8 mouse cellular contexts compared by ENCODE assay signal in the genomic region with DNA sequence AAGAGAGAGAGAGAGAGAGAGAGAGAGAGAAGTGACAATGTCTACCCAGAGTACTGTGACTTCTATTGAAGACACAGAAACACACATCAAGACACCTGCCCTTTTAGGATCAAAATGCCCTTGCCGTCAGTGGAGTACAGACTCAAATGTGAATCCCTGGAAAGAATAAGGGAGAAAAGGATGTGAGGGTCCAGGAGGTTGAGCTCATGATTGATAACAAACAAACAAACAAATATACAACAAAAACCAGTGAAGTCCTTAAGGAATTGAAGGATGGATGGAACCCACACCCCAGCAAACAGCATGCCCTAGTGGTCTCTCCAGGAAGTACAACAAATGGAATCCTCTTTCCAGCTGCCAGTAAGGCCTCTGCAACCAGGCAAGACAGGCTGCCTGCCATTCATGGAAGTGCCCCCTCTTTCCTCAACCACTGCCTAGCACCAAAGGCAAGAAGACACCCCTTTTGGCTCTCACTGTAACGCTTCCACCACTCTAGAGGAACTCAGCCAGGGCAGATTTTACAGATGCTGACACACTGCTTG. TPM values are rescaled to one million over a fixed set of nuclear protein-coding genes. Genes with fewer than 3 reads are reported as not detected.
A peak's percentile ranks its signal among the peaks of the same experiment; 100 is the strongest.
DNase-seq lines count a peak whose midpoint lies in the region; ATAC-seq and TF ChIP-seq lines count a peak whose summit lies in the region.

No protein-coding gene starts in this region.

- peaks cover 15% of the 10 kb centered on the region for H3K27me3 ChIP-seq in forebrain, embryonic 11.5 days (ENCODE audit: control insufficient read depth, insufficient read depth, low read length)
- peaks cover 55% of the 10 kb centered on the region for H3K27me3 ChIP-seq in forebrain, embryonic 10.5 days (ENCODE audit: poor library complexity, severe bottlenecking)
- H3K27me3 ChIP-seq in testis, adult 2 months (ENCODE audit: control insufficient read depth, insufficient read depth, low read length): no peaks in the 10 kb centered on the region
- H3K27me3 ChIP-seq in embryonic facial prominence, embryonic 15.5 days: peaks cover 12% of the 10 kb centered on the region; the same call in 1 of the 2 replicates
- no peaks in the 10 kb centered on the region for H3K27me3 ChIP-seq in lung, postnatal 0 days (replicated peaks; ENCODE audit: insufficient read depth, low read length)

- H3K4me3 ChIP-seq in forebrain, embryonic 11.5 days (ENCODE audit: low read depth, low read length): no peak overlapping the region
- H3K4me3 ChIP-seq in forebrain, embryonic 10.5 days: no peak overlapping the region
- H3K4me3 ChIP-seq in testis, adult 2 months (ENCODE audit: control insufficient read depth, low read depth, low read length): no peak overlapping the region
- no peak overlapping the region for H3K4me3 ChIP-seq in embryonic facial prominence, embryonic 15.5 days (replicated peaks)
- no peak overlapping the region for H3K4me3 ChIP-seq in lung, postnatal 0 days (ENCODE audit: low read depth, low read length)

- peaks cover 14% of the 10 kb centered on the region for H3K4me1 ChIP-seq in forebrain, embryonic 11.5 days (replicated peaks; ENCODE audit: control insufficient read depth, insufficient read depth, low read length)
- H3K4me1 ChIP-seq in forebrain, embryonic 10.5 days: peaks cover 60% of the 10 kb centered on the region
- H3K4me1 ChIP-seq in testis, adult 2 months (ENCODE audit: control insufficient read depth, insufficient read depth, low read length): peaks cover 13% of the 10 kb centered on the region
- peaks cover 32% of the 10 kb centered on the region for H3K4me1 ChIP-seq in embryonic facial prominence, embryonic 15.5 days
- peaks cover 33% of the 10 kb centered on the region for H3K4me1 ChIP-seq in lung, postnatal 0 days (ENCODE audit: insufficient read depth, low read depth, low read length)

- H3K36me3 ChIP-seq in forebrain, embryonic 11.5 days (ENCODE audit: control insufficient read depth, insufficient read depth, low read length): no peaks in the 10 kb centered on the region
- H3K36me3 ChIP-seq in forebrain, embryonic 10.5 days (replicated peaks): no peaks in the 10 kb centered on the region
- H3K36me3 ChIP-seq in testis, adult 2 months (ENCODE audit: control insufficient read depth, insufficient read depth, low read length): no peaks in the 10 kb centered on the region
- no peaks in the 10 kb centered on the region for H3K36me3 ChIP-seq in embryonic facial prominence, embryonic 15.5 days
- H3K36me3 ChIP-seq in lung, postnatal 0 days (ENCODE audit: insufficient read depth, low read length): no peaks in the 10 kb centered on the region

- peak; percentile 60; the same call in 1 of the 2 replicates for TF ChIP-seq CTCF in testis, adult 2 months (IDR thresholded peaks at IDR 0.05; ENCODE audit: control insufficient read depth, insufficient read depth, insufficient replicate concordance, low read depth, low read length)
- TF ChIP-seq CTCF in lung, postnatal 0 days (IDR thresholded peaks at IDR 0.05): peak; percentile 95

- DNase-seq in forebrain, embryonic 11.5 days (ENCODE audit: low spot score): peak; percentile 68
- no peak for DNase-seq in forebrain, embryonic 10.5 days (ENCODE audit: extremely low spot score, low spot score)
- DNase-seq in testis, postnatal 14 days (ENCODE audit: low spot score): no peak
- peak; percentile 81 for DNase-seq in kidney, adult 9 months
- peak; percentile 74 for DNase-seq in lung, postnatal 0 days (ENCODE audit: low spot score)
- DNase-seq in thymus, postnatal 4 days: peak; percentile 49

- H3K27ac ChIP-seq in forebrain, embryonic 11.5 days (ENCODE audit: low read depth, low read length): no peak overlapping the region
- no peak overlapping the region for H3K27ac ChIP-seq in forebrain, embryonic 10.5 days
- H3K27ac ChIP-seq in testis, adult 2 months (ENCODE audit: control insufficient read depth, insufficient read depth, low read depth, low read length): no peak overlapping the region
- H3K27ac ChIP-seq in embryonic facial prominence, embryonic 15.5 days (replicated peaks): peak overlapping the region; percentile 68; the same call in 1 of the 2 replicates
- peak overlapping the region; percentile 90; the same call in 1 of the 2 replicates for H3K27ac ChIP-seq in lung, postnatal 0 days (ENCODE audit: low read length)

- no peaks in the 10 kb centered on the region for H3K9me3 ChIP-seq in forebrain, embryonic 11.5 days (ENCODE audit: control insufficient read depth, low read length)
- no peaks in the 10 kb centered on the region for H3K9me3 ChIP-seq in forebrain, embryonic 10.5 days
- H3K9me3 ChIP-seq in embryonic facial prominence, embryonic 15.5 days (replicated peaks): no peaks in the 10 kb centered on the region
- no peaks in the 10 kb centered on the region for H3K9me3 ChIP-seq in lung, postnatal 0 days (ENCODE audit: low read length)

- no peak for TF ChIP-seq POLR2A in testis, adult 2 months (IDR thresholded peaks at IDR 0.05; ENCODE audit: control insufficient read depth, low read depth, low read length)

- H3K9ac ChIP-seq in forebrain, embryonic 11.5 days (ENCODE audit: low read length): no peak overlapping the region
- no peak overlapping the region for H3K9ac ChIP-seq in embryonic facial prominence, embryonic 15.5 days
- H3K9ac ChIP-seq in lung, postnatal 0 days (replicated peaks; ENCODE audit: low read depth): no peak overlapping the region

- no peak for TF ChIP-seq EP300 in lung, postnatal 0 days (IDR thresholded peaks at IDR 0.05)

- H3K4me2 ChIP-seq in forebrain, embryonic 11.5 days (ENCODE audit: low read depth, low read length, severe bottlenecking): no peak overlapping the region
- H3K4me2 ChIP-seq in embryonic facial prominence, embryonic 15.5 days (replicated peaks): peak overlapping the region; percentile 44
- peak overlapping the region; percentile 56 for H3K4me2 ChIP-seq in lung, postnatal 0 days (replicated peaks; ENCODE audit: low read depth, low read length)

- ATAC-seq in forebrain, embryonic 11.5 days (replicated peaks; ENCODE audit: low FRiP score): no peak
- ATAC-seq in embryonic facial prominence, embryonic 15.5 days (ENCODE audit: insufficient number of reproducible peaks, low FRiP score, low TSS enrichment, low read depth): no peak
- ATAC-seq in lung, postnatal 0 days: no peak

- whole genome bisulfite sequencing in forebrain, embryonic 11.5 days: 30% methylated on average over 2 of the region's 2 CpGs
- 25% methylated on average over 2 of the region's 2 CpGs for WGBS in forebrain, embryonic 10.5 days
- WGBS in embryonic facial prominence, embryonic 15.5 days: 39% methylated on average over 2 of the region's 2 CpGs
- WGBS in lung, postnatal 0 days: 54% methylated on average over 2 of the region's 2 CpGs

RNA-seq across cellular contexts. Expression of gene Slc7a7, which starts 4.9 kb away (rescaled TPM):
- polyA plus RNA-seq in forebrain, embryonic 11.5 days (2014; fragmentation: Nextera tagmentation; extraction: Ambion mirVana): 4.5 and 5.0 TPM in 2 replicates
- polyA plus RNA-seq in forebrain, embryonic 10.5 days (2016; fragmentation: Nextera tagmentation; extraction: Ambion mirVana): 4.1 and 4.3 TPM in 2 replicates
- 17.7 and 19.5 TPM in 2 replicates for polyA plus RNA-seq in testis, adult 2 months (2012; rRNA removed)
- 8.1 and 9.3 TPM in 2 replicates for polyA plus RNA-seq in embryonic facial prominence, embryonic 15.5 days (2015; fragmentation: Nextera tagmentation; extraction: Ambion mirVana)
- 20.7 and 24.3 TPM in 2 replicates for polyA plus RNA-seq in lung, postnatal 0 days (2015; fragmentation: Nextera tagmentation; extraction: Ambion mirVana)

RNA-seq across cellular contexts. Expression of gene Mrpl52, which starts 14.0 kb away (rescaled TPM):
- polyA plus RNA-seq in forebrain, embryonic 11.5 days (2014; fragmentation: Nextera tagmentation; extraction: Ambion mirVana): 220 and 221 TPM in 2 replicates
- 200 and 201 TPM in 2 replicates for polyA plus RNA-seq in forebrain, embryonic 10.5 days (2016; fragmentation: Nextera tagmentation; extraction: Ambion mirVana)
- polyA plus RNA-seq in testis, adult 2 months (2012; rRNA removed): 85.4 and 140 TPM in 2 replicates
- polyA plus RNA-seq in embryonic facial prominence, embryonic 15.5 days (2015; fragmentation: Nextera tagmentation; extraction: Ambion mirVana): 228 and 231 TPM in 2 replicates
- 251 and 266 TPM in 2 replicates for polyA plus RNA-seq in lung, postnatal 0 days (2015; fragmentation: Nextera tagmentation; extraction: Ambion mirVana)

RNA-seq across cellular contexts. Expression of gene Mmp14, which starts 18.7 kb away (rescaled TPM):
- polyA plus RNA-seq in forebrain, embryonic 11.5 days (2014; fragmentation: Nextera tagmentation; extraction: Ambion mirVana): 70.7 and 71.6 TPM in 2 replicates
- polyA plus RNA-seq in forebrain, embryonic 10.5 days (2016; fragmentation: Nextera tagmentation; extraction: Ambion mirVana): 52.4 and 54.6 TPM in 2 replicates
- polyA plus RNA-seq in testis, adult 2 months (2012; rRNA removed): 16.8 and 17.4 TPM in 2 replicates
- 253 and 259 TPM in 2 replicates for polyA plus RNA-seq in embryonic facial prominence, embryonic 15.5 days (2015; fragmentation: Nextera tagmentation; extraction: Ambion mirVana)
- polyA plus RNA-seq in lung, postnatal 0 days (2015; fragmentation: Nextera tagmentation; extraction: Ambion mirVana): 150 and 155 TPM in 2 replicates

RNA-seq across cellular contexts. Expression of gene Lrp10, which starts 51.2 kb away (rescaled TPM):
- 28.8 and 29.9 TPM in 2 replicates for polyA plus RNA-seq in forebrain, embryonic 11.5 days (2014; fragmentation: Nextera tagmentation; extraction: Ambion mirVana)
- 23.8 and 24.4 TPM in 2 replicates for polyA plus RNA-seq in forebrain, embryonic 10.5 days (2016; fragmentation: Nextera tagmentation; extraction: Ambion mirVana)
- polyA plus RNA-seq in testis, adult 2 months (2012; rRNA removed): 13.8 and 15.6 TPM in 2 replicates
- 48.1 and 49.3 TPM in 2 replicates for polyA plus RNA-seq in embryonic facial prominence, embryonic 15.5 days (2015; fragmentation: Nextera tagmentation; extraction: Ambion mirVana)
- 92.5 and 96.5 TPM in 2 replicates for polyA plus RNA-seq in lung, postnatal 0 days (2015; fragmentation: Nextera tagmentation; extraction: Ambion mirVana)

RNA-seq across cellular contexts. Expression of gene Oxa1l, which starts 52.1 kb away (rescaled TPM):
- 56.7 and 58.3 TPM in 2 replicates for polyA plus RNA-seq in forebrain, embryonic 11.5 days (2014; fragmentation: Nextera tagmentation; extraction: Ambion mirVana)
- polyA plus RNA-seq in forebrain, embryonic 10.5 days (2016; fragmentation: Nextera tagmentation; extraction: Ambion mirVana): 55.2 and 59.0 TPM in 2 replicates
- 28.0 and 28.6 TPM in 2 replicates for polyA plus RNA-seq in testis, adult 2 months (2012; rRNA removed)
- 39.1 and 44.4 TPM in 2 replicates for polyA plus RNA-seq in embryonic facial prominence, embryonic 15.5 days (2015; fragmentation: Nextera tagmentation; extraction: Ambion mirVana)
- 31.5 and 35.0 TPM in 2 replicates for polyA plus RNA-seq in lung, postnatal 0 days (2015; fragmentation: Nextera tagmentation; extraction: Ambion mirVana)

Comparison
In these comparisons a context has a peak if more than half of its experiments do, and no peak if none do; other contexts are left out.
1. DNase-seq: peak in forebrain, embryonic 11.5 days (single experiment), kidney, adult 9 months (single experiment), lung, postnatal 0 days (single experiment) and thymus, postnatal 4 days (single experiment); none in forebrain, embryonic 10.5 days (single experiment) and testis, postnatal 14 days (single experiment).
2. H3K27ac ChIP-seq: peak in embryonic facial prominence, embryonic 15.5 days (single experiment) and lung, postnatal 0 days (single experiment); none in forebrain, embryonic 11.5 days (single experiment), forebrain, embryonic 10.5 days (single experiment) and testis, adult 2 months (single experiment).